Mouse (Mus musculus): Measurements from ENCODE around the gene Poc1b.

- no peak for TF ChIP-seq CTCF (IDR thresholded peaks at IDR 0.05)
- TF ChIP-seq EP300 (IDR thresholded peaks at IDR 0.05) = no peak
These were observed 74.7 kb downstream of the Poc1b start for GRCm38 (mm10) chr10:99181497-99181896.
